Comparison of ENCODE assay signal across 10 mouse cellular contexts in genomic region chr4:104458726-104459125, GRCm38 (mm10).
DNase-seq lines count a peak whose midpoint lies in the region; ATAC-seq and TF ChIP-seq lines count a peak whose summit lies in the region.
"Had no signal": no experiment of that assay in that cellular context is flagged by ENCODE, and none has a peak within 500 bp of the region (broad histone marks: within the 10 kb centered on the region; RNA-seq: fewer than 3 reads in every experiment).

No protein-coding gene starts in this region.

- no peak for ATAC-seq in lung, postnatal 0 days

- no peaks in the 10 kb centered on the region for H3K4me1 ChIP-seq in lung, postnatal 0 days (ENCODE audit: insufficient read depth, low read depth, low read length)

- no peaks in the 10 kb centered on the region for H3K9me3 ChIP-seq in lung, postnatal 0 days (ENCODE audit: low read length)
- H3K9me3 ChIP-seq: hindbrain, embryonic 15.5 days had no signal

- TF ChIP-seq EP300 in lung, postnatal 0 days (IDR thresholded peaks at IDR 0.05): no peak

- H3K27me3 ChIP-seq in lung, postnatal 0 days (replicated peaks; ENCODE audit: insufficient read depth, low read length): no peaks in the 10 kb centered on the region
- H3K27me3 ChIP-seq: hindbrain, embryonic 15.5 days had no signal

- 40% methylated on average over 5 of the region's 5 CpGs for WGBS in lung, postnatal 0 days

- H3K4me3 ChIP-seq in lung, postnatal 0 days (ENCODE audit: low read depth, low read length): no peak overlapping the region
- H3K4me3 ChIP-seq: hindbrain, embryonic 15.5 days had no signal

- DNase-seq in lung, postnatal 10 days: peak; percentile 13
- no peak for DNase-seq in lung, postnatal 0 days (ENCODE audit: low spot score)
- DNase-seq in cerebellum, adult 9-10 months: peak; percentile 90
- peak; percentile 78 for DNase-seq in layer of hippocampus, adult 9-11 months
- peak; percentile 49 to 73 for DNase-seq in right cerebral cortex, postnatal 36 days (ENCODE audit: low spot score in 2 of 2)
- DNase-seq in heart, postnatal 36 days: no peak
- DNase-seq in heart, adult 18-20 months: no peak
- DNase-seq: lung, postnatal 4 days had no signal

- no peak overlapping the region for H3K9ac ChIP-seq in lung, postnatal 0 days (replicated peaks; ENCODE audit: low read depth)
- H3K9ac ChIP-seq: hindbrain, embryonic 15.5 days had no signal

- no peaks in the 10 kb centered on the region for H3K36me3 ChIP-seq in lung, postnatal 0 days (ENCODE audit: insufficient read depth, low read length)
- H3K36me3 ChIP-seq: hindbrain, embryonic 15.5 days had no signal

- intact Hi-C loops in heart, postnatal 36 days (cut with DNase I): no loop called here

- no peak overlapping the region for H3K4me2 ChIP-seq in lung, postnatal 0 days (replicated peaks; ENCODE audit: low read depth, low read length)
- H3K4me2 ChIP-seq: hindbrain, embryonic 15.5 days had no signal

- no peak overlapping the region for H3K27ac ChIP-seq in lung, postnatal 0 days (ENCODE audit: low read length)
- H3K27ac ChIP-seq: hindbrain, embryonic 15.5 days; kidney, postnatal 0 days had no signal

- TF ChIP-seq CTCF in lung, postnatal 0 days (IDR thresholded peaks at IDR 0.05): no peak

Comparison
In these comparisons a context has a peak if more than half of its experiments do, and no peak if none do; other contexts are left out.
1. DNase-seq: peak in lung, postnatal 10 days (single experiment), cerebellum, adult 9-10 months (single experiment), layer of hippocampus, adult 9-11 months (single experiment) and right cerebral cortex, postnatal 36 days (2 of 2); none in lung, postnatal 0 days (single experiment), heart, postnatal 36 days (0 of 2) and heart, adult 18-20 months (0 of 2).